Mouse (Mus musculus): Measurements from ENCODE around the gene Pou2f1.

DNA sequence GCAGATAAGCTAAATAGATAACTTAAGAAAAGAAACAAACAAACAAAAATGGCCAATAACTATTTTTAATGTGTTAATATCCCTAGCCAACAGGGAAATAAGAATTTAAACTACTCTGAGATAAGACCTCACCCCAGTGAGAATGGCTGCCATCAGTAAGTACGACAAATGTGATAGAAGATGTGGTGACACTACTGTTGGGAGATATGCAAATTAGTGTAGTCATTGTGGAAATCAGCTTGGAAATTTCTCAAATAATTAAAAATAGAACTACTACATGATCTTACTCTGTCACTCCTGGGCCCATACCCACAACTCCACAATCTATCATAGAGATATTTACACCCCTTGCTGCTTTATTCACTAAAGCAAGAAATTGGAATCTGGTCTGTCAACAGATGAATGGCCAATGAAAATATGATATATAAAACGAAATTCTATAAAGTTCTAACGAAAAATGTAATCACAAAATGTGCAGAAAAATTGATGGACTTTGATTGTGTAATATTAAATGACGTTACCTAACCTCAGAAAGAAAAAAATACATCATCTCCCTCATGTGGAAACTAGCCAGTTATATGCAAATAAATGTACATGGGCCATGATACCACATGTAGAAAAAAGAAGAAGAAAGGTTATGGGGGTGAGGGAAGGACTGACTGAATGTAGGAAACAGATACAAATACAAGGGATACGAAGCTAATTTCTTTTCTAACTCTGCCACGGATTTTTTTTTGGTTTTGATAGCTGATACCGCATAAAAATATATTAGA lies 74.8 kb downstream of the Pou2f1 start:
- TF ChIP-seq POLR2A (IDR thresholded peaks at IDR 0.05; ENCODE audit: insufficient read depth, low read depth, low read length): no peak
- no peak for TF ChIP-seq CTCF (IDR thresholded peaks at IDR 0.05)
